Mouse (Mus musculus): ENCODE measurements around the gene Tulp3. TPM values are rescaled to one million over a fixed set of nuclear protein-coding genes. Genes with fewer than 3 reads are reported as not detected.
A peak's percentile ranks its signal among the peaks of the same experiment; 100 is the strongest.

Gene Tulp3
- polyA plus RNA-seq, 1 experiment from 2014 or later, result 15.9 TPM

- no peaks in the 10 kb centered on the region for H3K27me3 ChIP-seq
- H3K9ac ChIP-seq, result no peak overlapping the region
- no peak for ATAC-seq
- H3K36me3 ChIP-seq (ENCODE audit: poor library complexity, severe bottlenecking), result peaks cover 20% of the 10 kb centered on the region
- no peak overlapping the region for H3K4me2 ChIP-seq
- H3K4me3 ChIP-seq, result no peak overlapping the region
- no peak overlapping the region for H3K27ac ChIP-seq
- WGBS, result 86% methylated on average over 16 of the region's 16 CpGs
- no peaks in the 10 kb centered on the region for H3K9me3 ChIP-seq (replicated peaks)
- H3K4me1 ChIP-seq, result peaks cover 7% of the 10 kb centered on the region
These were observed 24.0 kb upstream of the Tulp3 start for GRCm38 (mm10) chr6:128379636-128380035.

GRCm38 (mm10) chr6:128376371-128377085 lies 20.9 kb upstream of the Tulp3 start:
- H3K4me1 ChIP-seq, result peaks cover 11% of the 10 kb centered on the region
- WGBS, result 93% methylated on average over 17 of the region's 17 CpGs
- no peak for ATAC-seq

GRCm38 (mm10) chr6:128375192-128375591 lies 19.5 kb upstream of the Tulp3 start, which contains the start of the genes Tex52 and Gm44596:
Gene Tex52 (plus strand): TSS chr6:128375456.
Gene Gm44596 (plus strand): TSS chr6:128375503.
- no peak within 1 kb of the TSS for H3K4me2 ChIP-seq
- H3K27me3 ChIP-seq, result no peaks in the 10 kb centered on the region
- no peak within 1 kb of the TSS for H3K4me3 ChIP-seq
- H3K9me3 ChIP-seq (replicated peaks), result no peaks in the 10 kb centered on the region
- no peak within 1 kb of the TSS for H3K9ac ChIP-seq
- 0 out of 2 replicates have a peak within 1 kb of the TSS, but pooled peaks have one; percentile 11 for H3K27ac ChIP-seq
- 2% methylated on average over 6 of the region's 6 CpGs for WGBS
- ATAC-seq, result peak; percentile 73; the same call in 1 of the 2 replicates
- peaks cover 11% of the 10 kb centered on the region for H3K4me1 ChIP-seq
- H3K36me3 ChIP-seq (ENCODE audit: poor library complexity, severe bottlenecking), result peaks cover 64% of the 10 kb centered on the region

More at GRCm38 (mm10) chr6:128376371-128377085, 20.9 kb upstream of the Tulp3 start:
- no peaks in the 10 kb centered on the region for H3K27me3 ChIP-seq
- H3K4me2 ChIP-seq, result no peak overlapping the region
- H3K4me3 ChIP-seq, result no peak overlapping the region
- no peak overlapping the region for H3K27ac ChIP-seq
- H3K9me3 ChIP-seq (replicated peaks), result no peaks in the 10 kb centered on the region
- peaks cover 51% of the 10 kb centered on the region for H3K36me3 ChIP-seq (ENCODE audit: poor library complexity, severe bottlenecking)
- H3K9ac ChIP-seq, result no peak overlapping the region

GRCm38 (mm10) chr6:128370040-128370439 lies 14.4 kb upstream of the Tulp3 start:
- no peaks in the 10 kb centered on the region for H3K27me3 ChIP-seq
- H3K9ac ChIP-seq, result no peak overlapping the region
- peaks cover 94% of the 10 kb centered on the region for H3K36me3 ChIP-seq (ENCODE audit: poor library complexity, severe bottlenecking)
- no peak overlapping the region for H3K27ac ChIP-seq
- H3K4me2 ChIP-seq, result no peak overlapping the region
- peaks cover 16% of the 10 kb centered on the region for H3K4me1 ChIP-seq
- no peaks in the 10 kb centered on the region for H3K9me3 ChIP-seq (replicated peaks)
- WGBS, result 91% methylated on average over 5 of the region's 5 CpGs
- no peak overlapping the region for H3K4me3 ChIP-seq
- ATAC-seq, result no peak

GRCm38 (mm10) chr6:128366466-128366865 lies 10.8 kb upstream of the Tulp3 start:
- Histone ChIP-seq H3K36me3 (ENCODE audit: poor library complexity, severe bottlenecking) (peaks cover 58% of the 10 kb centered on the region), H3K4me1 (peaks cover 31% of the 10 kb centered on the region)

GRCm38 (mm10) chr6:128364721-128365120 lies 9.1 kb upstream of the Tulp3 start:
- H3K4me3 ChIP-seq, result 0 out of 2 replicates have a peak overlapping the region, but pooled peaks have one; percentile 1
- peaks cover 49% of the 10 kb centered on the region for H3K4me1 ChIP-seq
- H3K27ac ChIP-seq, result no peak overlapping the region
- H3K4me2 ChIP-seq, result peak overlapping the region; percentile 91
- no peak for ATAC-seq
- 82% methylated on average over 6 of the region's 6 CpGs for WGBS
- peaks cover 41% of the 10 kb centered on the region for H3K36me3 ChIP-seq (ENCODE audit: poor library complexity, severe bottlenecking)
- no peaks in the 10 kb centered on the region for H3K9me3 ChIP-seq (replicated peaks)
- no peaks in the 10 kb centered on the region for H3K27me3 ChIP-seq
- no peak overlapping the region; the same call in 1 of the 2 replicates for H3K9ac ChIP-seq

More at GRCm38 (mm10) chr6:128366466-128366865, 10.8 kb upstream of the Tulp3 start:
- Histone ChIP-seq H3K9me3 (replicated peaks) (no peaks in the 10 kb centered on the region), H3K4me3 (no peak overlapping the region), H3K4me2 (no peak overlapping the region), H3K27ac (no peak overlapping the region), H3K9ac (no peak overlapping the region), H3K27me3 (no peaks in the 10 kb centered on the region)
- WGBS, result 92% methylated on average over 5 of the region's 5 CpGs
- ATAC-seq, result no peak

GRCm38 (mm10) chr6:128363007-128363825 lies 7.6 kb upstream of the Tulp3 start:
- H3K9ac ChIP-seq, result peak overlapping the region; percentile 93
- peak overlapping the region; percentile 93 for H3K4me3 ChIP-seq
- under 1% methylated on average over 36 of the region's 46 CpGs for WGBS
- peaks cover 33% of the 10 kb centered on the region for H3K36me3 ChIP-seq (ENCODE audit: poor library complexity, severe bottlenecking)
- H3K4me2 ChIP-seq, result peak overlapping the region; percentile 91
- peaks cover 51% of the 10 kb centered on the region for H3K4me1 ChIP-seq
- H3K27me3 ChIP-seq, result no peaks in the 10 kb centered on the region
- ATAC-seq, result no peak
- H3K27ac ChIP-seq, result peak overlapping the region; percentile 92
- no peaks in the 10 kb centered on the region for H3K9me3 ChIP-seq (replicated peaks)

GRCm38 (mm10) chr6:128362381-128363006 lies 6.8 kb upstream of the Tulp3 start, which contains the start of the genes Rhno1 and Foxm1:
Gene Rhno1 (minus strand): TSS chr6:128362911.
Gene Foxm1 (plus strand): TSS chr6:128362967.
- Histone ChIP-seq H3K27me3 (no peaks in the 10 kb centered on the region), H3K36me3 (ENCODE audit: poor library complexity, severe bottlenecking) (peaks cover 35% of the 10 kb centered on the region), H3K9ac (peak within 1 kb of the TSS; percentile 93), H3K4me1 (peaks cover 51% of the 10 kb centered on the region), H3K9me3 (replicated peaks) (no peaks in the 10 kb centered on the region), H3K27ac (peak within 1 kb of the TSS; percentile 92), H3K4me2 (peak within 1 kb of the TSS; percentile 91), H3K4me3 (peak within 1 kb of the TSS; percentile 93)
- ATAC-seq, result peak; percentile 90
- under 1% methylated on average over 63 of the region's 76 CpGs for WGBS

- peak overlapping the region; percentile 91 for H3K4me2 ChIP-seq
- peak overlapping the region; percentile 93 for H3K9ac ChIP-seq
- H3K4me3 ChIP-seq, result peak overlapping the region; percentile 93
- peaks cover 51% of the 10 kb centered on the region for H3K4me1 ChIP-seq
- 13% methylated on average over 9 of the region's 9 CpGs for WGBS
- no peak for ATAC-seq
- H3K36me3 ChIP-seq (ENCODE audit: poor library complexity, severe bottlenecking), result peaks cover 35% of the 10 kb centered on the region
- peak overlapping the region; percentile 92 for H3K27ac ChIP-seq
- no peaks in the 10 kb centered on the region for H3K27me3 ChIP-seq
- H3K9me3 ChIP-seq (replicated peaks), result no peaks in the 10 kb centered on the region
These were observed 6.2 kb upstream of the Tulp3 start for GRCm38 (mm10) chr6:128361901-128362300.

- no peak overlapping the region for H3K4me2 ChIP-seq
- H3K27me3 ChIP-seq, result no peaks in the 10 kb centered on the region
- no peaks in the 10 kb centered on the region for H3K9me3 ChIP-seq (replicated peaks)
- ATAC-seq, result no peak
- WGBS, result 11% methylated on average over 2 of the region's 2 CpGs
- peaks cover 26% of the 10 kb centered on the region for H3K36me3 ChIP-seq (ENCODE audit: poor library complexity, severe bottlenecking)
- peaks cover 46% of the 10 kb centered on the region for H3K4me1 ChIP-seq
- no peak overlapping the region for H3K9ac ChIP-seq
- no peak overlapping the region for H3K4me3 ChIP-seq
- H3K27ac ChIP-seq, result no peak overlapping the region
These were observed 3.3 kb upstream of the Tulp3 start for GRCm38 (mm10) chr6:128358999-128359398.

- under 1% methylated on average over 25 of the region's 28 CpGs for WGBS
- Histone ChIP-seq H3K27me3 (no peaks in the 10 kb centered on the region), H3K9me3 (replicated peaks) (no peaks in the 10 kb centered on the region), H3K36me3 (ENCODE audit: poor library complexity, severe bottlenecking) (peaks cover 35% of the 10 kb centered on the region), H3K4me2 (peak overlapping the region; percentile 72), H3K4me3 (peak overlapping the region; percentile 73), H3K4me1 (peaks cover 25% of the 10 kb centered on the region), H3K27ac (peak overlapping the region; percentile 88), H3K9ac (peak overlapping the region; percentile 86)
- peak; percentile 78 for ATAC-seq
These were observed 410 bp downstream of the Tulp3 start for GRCm38 (mm10) chr6:128355201-128355681.

All from forebrain, embryonic 13.5 days (tissue).